Mouse (Mus musculus) C3H10T1/2 (cell line): ENCODE data around the gene Smim1. TPM values are rescaled to one million over a fixed set of nuclear protein-coding genes. Genes with fewer than 3 reads are reported as not detected.

Source experiments
- polyA plus RNA-seq, 2 experiments: library from polyadenylated mRNA; unstranded; fragments of >200 nt; fragmentation: generic; extraction: Trizol; gene quantifications; one replicate each; pipeline ENCODE4 v1.2.1; 2012; ENCODE audit warnings: missing spikeins in 2 of 2

Smim1 gene
- polyA plus RNA-seq, result 10 to 100 TPM in 1 of 2 experiments, 1 to 10 TPM in 1; 6.9 to 31.0 TPM

DNA sequence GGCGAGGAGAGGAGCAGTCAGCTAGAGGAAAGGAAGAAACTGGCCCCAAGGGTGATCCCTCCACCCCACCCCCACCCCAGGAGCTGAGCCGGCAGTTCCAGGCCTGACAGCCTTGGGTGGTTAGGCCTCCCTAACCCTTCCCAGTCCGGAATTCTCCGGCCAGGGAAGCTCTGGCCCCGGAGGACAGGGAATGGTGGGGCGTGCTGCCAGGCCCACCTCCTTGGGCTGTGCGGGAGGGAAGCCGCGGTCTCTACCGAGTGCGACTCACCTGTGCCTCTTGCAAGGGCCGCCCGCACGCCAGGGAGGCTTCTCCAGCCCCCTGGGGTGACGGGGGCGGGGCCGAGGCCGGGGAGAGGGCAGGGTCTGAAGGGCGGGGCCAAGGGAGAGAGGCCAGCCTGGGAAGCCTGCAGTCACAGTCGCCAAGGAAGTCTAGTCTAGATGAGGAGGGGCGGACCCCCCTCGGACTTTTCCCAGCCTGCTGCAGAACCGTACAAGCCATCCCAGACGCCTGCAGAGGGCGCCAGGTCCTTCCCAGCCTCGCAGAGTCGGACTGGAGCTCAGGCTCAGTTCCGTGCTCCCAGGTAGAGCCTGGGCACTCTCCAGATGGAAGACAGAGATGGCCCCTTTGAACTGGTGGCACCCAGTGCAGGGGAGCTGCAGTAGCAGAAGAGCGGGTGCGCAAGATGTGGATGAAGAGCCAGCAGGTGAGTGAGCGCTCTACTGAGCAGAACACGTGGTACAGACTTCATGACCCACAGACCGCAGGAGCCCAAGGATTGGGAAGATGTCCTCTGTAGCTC lies at the start of gene Smim1:
Gene Smim1 (minus strand): TSS at position 590 of the 800 bp plus-strand sequence.

DNA sequence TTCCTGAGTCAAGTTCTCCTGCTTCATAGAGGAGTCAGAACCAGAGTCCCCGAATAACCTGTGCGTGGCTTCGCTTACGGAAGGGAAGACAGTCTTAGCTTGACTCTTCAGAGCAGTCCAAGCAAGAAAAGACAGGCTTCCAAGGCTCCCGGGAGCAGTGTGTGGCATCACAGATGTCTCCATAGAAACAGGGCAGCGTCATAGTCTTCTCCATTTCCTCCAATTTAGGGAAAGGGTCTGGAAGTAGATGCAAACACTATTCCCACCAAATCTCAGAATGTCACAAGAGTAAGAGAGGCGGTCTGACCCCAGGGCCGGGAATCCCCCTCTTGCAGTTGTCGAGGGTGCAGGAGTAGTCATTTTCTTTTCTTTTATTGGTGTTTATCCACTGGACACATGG lies 16.5 kb upstream of the Smim1 start, which contains the start of gene Ccdc27:
Gene Ccdc27 (minus strand): TSS at position 101 of the 400 bp plus-strand sequence.

DNA sequence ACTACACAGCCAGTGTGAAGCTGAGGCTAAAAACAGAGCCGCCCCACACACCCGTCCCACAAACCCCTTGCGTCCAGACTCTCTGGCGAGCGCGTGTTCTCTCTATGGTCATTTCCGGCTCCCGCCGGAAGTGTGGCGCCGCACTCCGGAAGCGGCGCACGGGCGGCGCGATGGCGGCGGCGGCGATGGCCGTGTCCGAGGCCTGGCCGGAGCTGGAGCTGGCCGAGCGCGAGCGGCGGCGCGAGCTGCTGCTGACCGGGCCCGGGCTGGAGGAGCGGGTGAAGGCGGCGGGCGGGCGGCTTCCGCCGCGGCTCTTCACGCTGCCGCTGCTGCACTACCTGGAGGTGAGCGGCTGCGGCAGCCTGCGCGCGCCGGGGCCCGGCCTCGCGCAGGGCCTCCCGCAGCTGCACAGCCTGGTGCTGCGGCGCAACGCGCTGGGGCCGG lies 14.4 kb downstream of the Smim1 start, which contains the start of gene Lrrc47:
Gene Lrrc47 (plus strand): TSS at position 86 of the 444 bp plus-strand sequence.

DNA sequence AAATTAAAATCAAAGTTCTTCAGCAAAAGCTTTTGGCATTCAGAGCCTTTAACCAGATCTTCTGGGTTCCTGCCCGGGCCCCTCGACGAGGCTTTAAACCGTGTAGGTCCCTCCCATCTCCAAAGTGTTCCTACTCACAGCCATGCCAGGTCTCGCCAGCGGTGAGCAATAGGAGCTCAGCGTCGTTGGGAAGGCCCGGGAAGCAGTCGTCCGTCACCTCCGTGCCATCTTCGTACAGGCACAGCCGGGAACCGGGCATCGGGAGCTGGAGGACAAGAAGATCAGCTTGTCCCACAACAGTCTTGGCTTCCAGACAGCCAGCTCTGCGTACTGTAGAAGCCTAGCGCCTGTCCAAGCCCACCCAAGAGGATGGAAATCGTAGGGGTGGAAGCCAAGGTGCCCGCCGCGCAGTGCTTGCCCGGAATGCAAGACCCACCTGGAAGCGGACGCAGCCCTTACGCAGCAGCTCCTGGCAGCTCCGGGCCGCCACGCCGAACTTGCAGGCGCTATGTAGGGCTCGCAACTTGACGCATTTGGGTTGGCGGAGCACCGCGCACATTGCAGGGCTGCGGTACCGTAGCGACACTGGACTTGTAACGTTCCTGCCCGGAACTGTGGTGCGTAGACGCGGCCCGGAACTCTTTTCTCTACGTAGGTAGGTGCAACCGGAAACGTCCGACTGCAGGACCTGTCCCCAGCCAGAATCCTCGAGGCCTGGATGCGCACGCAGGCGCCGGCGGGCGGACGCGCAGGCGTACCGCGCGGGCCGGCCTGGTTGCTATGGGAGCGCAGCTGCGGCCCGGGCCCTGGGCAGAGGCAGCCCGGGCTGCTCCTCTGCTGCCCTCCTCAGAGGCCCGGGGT lies 51.4 kb downstream of the Smim1 start, which contains the start of the genes Dffb and Cep104:
Gene Dffb (minus strand): TSS at position 696 of the 861 bp plus-strand sequence.
Gene Cep104 (plus strand): TSS at position 764 of the 861 bp plus-strand sequence.

Other genes with a start within 250 kb of the Smim1 start
- gene A430005L14Rik, start 69.0 kb downstream of the Smim1 start, polyA plus RNA-seq, result 10 to 100 TPM; 24.1 to 25.6 TPM
- 1 to 10 TPM in 1 of 2 experiments, under 1 TPM in 1; 0.43 to 5.0 TPM for gene Dffb, start 51.1 kb downstream of the Smim1 start, polyA plus RNA-seq
- 10 to 100 TPM; 10.5 to 11.0 TPM for gene Cep104, start 51.0 kb downstream of the Smim1 start, polyA plus RNA-seq
- gene Lrrc47, start 14.5 kb downstream of the Smim1 start, polyA plus RNA-seq, result 10 to 100 TPM; 19.1 to 28.1 TPM
- under 1 TPM in 1 of 2 experiments, not detected in 1; 0.02 TPM for gene Ccdc27, start 16.4 kb upstream of the Smim1 start, polyA plus RNA-seq
- gene Trp73, start 114.0 kb upstream of the Smim1 start, polyA plus RNA-seq, result under 1 TPM in 1 of 2 experiments, not detected in 1; under 0.01 TPM
- gene Wrap73, start 116.1 kb upstream of the Smim1 start, polyA plus RNA-seq, result 10 to 100 TPM; 16.4 to 19.6 TPM
- 10 to 100 TPM; 26.4 to 69.1 TPM for gene Tprgl, start 134.4 kb upstream of the Smim1 start, polyA plus RNA-seq
- under 1 TPM; 0.01 to 0.39 TPM for gene Megf6, start 144.5 kb upstream of the Smim1 start, polyA plus RNA-seq